20 mouse cellular contexts compared by ENCODE assay signal in the genomic region with DNA sequence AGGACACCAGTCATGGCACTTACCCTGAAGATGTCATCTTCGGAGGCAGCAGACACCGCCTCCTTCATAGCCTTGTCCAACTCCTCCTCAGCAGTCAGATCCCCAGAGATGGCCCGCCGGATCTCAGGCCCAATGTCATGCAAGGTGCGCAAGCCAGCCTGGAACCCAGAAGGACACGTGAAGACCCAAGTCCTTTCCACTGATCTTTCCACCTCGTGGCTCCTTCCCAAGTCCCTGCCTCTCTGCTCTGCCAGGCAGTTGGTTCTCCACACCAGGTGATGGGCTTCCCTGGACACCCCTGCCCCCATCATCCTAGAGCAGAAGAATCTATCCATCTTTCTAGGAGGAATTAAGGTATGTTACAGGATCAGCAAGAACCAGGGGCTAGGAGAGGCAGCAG. TPM values are rescaled to one million over a fixed set of nuclear protein-coding genes. Genes with fewer than 3 reads are reported as not detected.
DNase-seq lines count a peak whose midpoint lies in the region; ATAC-seq lines count a peak whose summit lies in the region.
"Had no signal": no experiment of that assay in that cellular context is flagged by ENCODE, and none has a peak within 500 bp of the region (broad histone marks: within the 10 kb centered on the region; RNA-seq: fewer than 3 reads in every experiment).

No protein-coding gene starts in this region.

- no peak for ATAC-seq in heart, embryonic 11.5 days (replicated peaks; ENCODE audit: insufficient number of reproducible peaks, low FRiP score, low TSS enrichment)
- ATAC-seq in midbrain, embryonic 11.5 days (ENCODE audit: low FRiP score): no peak
- ATAC-seq: activated CD4-positive, CD25-positive, alpha-beta regulatory T cell, adult 4 months; CD4-positive, CD25-positive, alpha-beta regulatory T cell, adult 4 months; Patski had no signal

- no peak overlapping the region for H3K4me3 ChIP-seq in heart, embryonic 10.5 days
- no peak overlapping the region for H3K4me3 ChIP-seq in heart, embryonic 11.5 days (ENCODE audit: low read depth, low read length)
- no peak overlapping the region for H3K4me3 ChIP-seq in midbrain, embryonic 11.5 days (ENCODE audit: low read depth, low read length)
- no peak overlapping the region for H3K4me3 ChIP-seq in midbrain, embryonic 10.5 days

- H3K9me3 ChIP-seq in heart, embryonic 10.5 days: no peaks in the 10 kb centered on the region
- no peaks in the 10 kb centered on the region for H3K9me3 ChIP-seq in heart, embryonic 11.5 days (replicated peaks; ENCODE audit: control insufficient read depth, low read length)
- no peaks in the 10 kb centered on the region for H3K9me3 ChIP-seq in midbrain, embryonic 11.5 days (ENCODE audit: control insufficient read depth, low read length)
- no peaks in the 10 kb centered on the region for H3K9me3 ChIP-seq in midbrain, embryonic 10.5 days (replicated peaks)

- no peak overlapping the region for H3K27ac ChIP-seq in heart, embryonic 10.5 days
- no peak overlapping the region for H3K27ac ChIP-seq in heart, embryonic 11.5 days (ENCODE audit: low read depth, low read length)
- H3K27ac ChIP-seq in midbrain, embryonic 11.5 days (ENCODE audit: low read depth, low read length): no peak overlapping the region
- no peak overlapping the region for H3K27ac ChIP-seq in midbrain, embryonic 10.5 days (replicated peaks)

- no peak overlapping the region for H3K4me2 ChIP-seq in heart, embryonic 11.5 days
- no peak overlapping the region for H3K4me2 ChIP-seq in midbrain, embryonic 11.5 days

- 90% methylated on average over 7 of the region's 7 CpGs for WGBS in heart, embryonic 10.5 days
- 89% methylated on average over 7 of the region's 7 CpGs for WGBS in heart, embryonic 11.5 days (ENCODE audit: insufficient replicate concordance)
- WGBS in midbrain, embryonic 11.5 days: 88% methylated on average over 7 of the region's 7 CpGs
- WGBS in midbrain, embryonic 10.5 days: 96% methylated on average over 7 of the region's 7 CpGs

- no peak overlapping the region for H3K9ac ChIP-seq in heart, embryonic 11.5 days (ENCODE audit: low read depth, low read length)
- H3K9ac ChIP-seq in midbrain, embryonic 11.5 days (ENCODE audit: low read length): no peak overlapping the region

- H3K36me3 ChIP-seq in heart, embryonic 10.5 days: peaks cover 88% of the 10 kb centered on the region
- peaks cover 8% of the 10 kb centered on the region; the same call in 1 of the 2 replicates for H3K36me3 ChIP-seq in heart, embryonic 11.5 days (ENCODE audit: control insufficient read depth, insufficient read depth, low read length)
- H3K36me3 ChIP-seq in midbrain, embryonic 11.5 days (ENCODE audit: control insufficient read depth, insufficient read depth, low read length): no peaks in the 10 kb centered on the region
- H3K36me3 ChIP-seq in midbrain, embryonic 10.5 days: no peaks in the 10 kb centered on the region
- H3K36me3 ChIP-seq: G1E had no signal

- H3K27me3 ChIP-seq in heart, embryonic 10.5 days (ENCODE audit: insufficient read depth, poor library complexity, severe bottlenecking): no peaks in the 10 kb centered on the region
- no peaks in the 10 kb centered on the region for H3K27me3 ChIP-seq in heart, embryonic 11.5 days (ENCODE audit: control insufficient read depth, insufficient read depth, low read length)
- no peaks in the 10 kb centered on the region for H3K27me3 ChIP-seq in midbrain, embryonic 11.5 days (ENCODE audit: control insufficient read depth, insufficient read depth, low read length)
- H3K27me3 ChIP-seq in midbrain, embryonic 10.5 days (ENCODE audit: low read depth, poor library complexity, severe bottlenecking): no peaks in the 10 kb centered on the region; the same call in 1 of the 2 replicates
- H3K27me3 ChIP-seq: Patski had no signal

- DNase-seq in heart, adult 11 months: peak; percentile 80
- DNase-seq in heart, postnatal 4 days: no peak
- DNase-seq in heart, embryonic 10.5 days (ENCODE audit: low spot score): peak; percentile 61
- DNase-seq in midbrain, embryonic 11.5 days (ENCODE audit: low spot score, missing footprints): peak; percentile 69
- no peak for DNase-seq in midbrain, embryonic 10.5 days (ENCODE audit: low spot score)
- DNase-seq: adrenal gland, adult 2 months; adrenal gland, adult 8-10 months; adrenal gland, postnatal 10 days; adrenal gland, postnatal 14 days; adrenal gland, postnatal 25 days; adrenal gland, postnatal 36 days; B cell, adult 2 months; cerebellum, adult 11 months; cerebellum, adult 11-12 months; cerebellum, adult 18-20 months had no signal

- H3K4me1 ChIP-seq in heart, embryonic 10.5 days: no peaks in the 10 kb centered on the region
- H3K4me1 ChIP-seq in heart, embryonic 11.5 days (ENCODE audit: control insufficient read depth, insufficient read depth, low read length): no peaks in the 10 kb centered on the region
- no peaks in the 10 kb centered on the region for H3K4me1 ChIP-seq in midbrain, embryonic 11.5 days (ENCODE audit: control insufficient read depth, insufficient read depth, low read length)
- H3K4me1 ChIP-seq in midbrain, embryonic 10.5 days: no peaks in the 10 kb centered on the region

RNA-seq across cellular contexts. Expression of a gene that starts 41.8 kb away (rescaled TPM):
- total RNA-seq in heart, postnatal 4 days (2021): 1 to 10 TPM; 3.2 to 3.5 TPM
- polyA plus RNA-seq in heart, embryonic 10.5 days (2016; fragmentation: Nextera tagmentation; extraction: Ambion mirVana): 7.7 and 13.1 TPM in 2 replicates
- 8.9 and 10.4 TPM in 2 replicates for polyA plus RNA-seq in heart, embryonic 11.5 days (2014; fragmentation: Nextera tagmentation; extraction: Ambion mirVana)
- polyA plus RNA-seq in midbrain, embryonic 11.5 days (2014; fragmentation: Nextera tagmentation; extraction: Ambion mirVana): 21.8 and 23.3 TPM in 2 replicates
- polyA plus RNA-seq in midbrain, embryonic 10.5 days (2016; fragmentation: Nextera tagmentation; extraction: Ambion mirVana): 17.5 and 20.6 TPM in 2 replicates

Comparison
In these comparisons a context has a peak if more than half of its experiments do, and no peak if none do; other contexts are left out.
1. DNase-seq: peak in heart, adult 11 months (single experiment), heart, embryonic 10.5 days (single experiment) and midbrain, embryonic 11.5 days (single experiment); none in heart, postnatal 4 days (single experiment) and midbrain, embryonic 10.5 days (single experiment).